Mouse (Mus musculus) stomach, postnatal 0 days (tissue): Measurements from ENCODE around the gene Qrfp.

Experiments used
- CTCF ChIP-seq: IDR thresholded peaks from 2 replicates; pipeline ENCODE4 v1.5.1; 2016; ENCODE audit warnings: antibody characterized with exemption, low read depth, mild to moderate bottlenecking, moderate library complexity
- EP300 ChIP-seq: optimal IDR thresholded peaks from 2 replicates; pipeline ENCODE3; 2016; ENCODE audit warnings: antibody characterized with exemption

DNA sequence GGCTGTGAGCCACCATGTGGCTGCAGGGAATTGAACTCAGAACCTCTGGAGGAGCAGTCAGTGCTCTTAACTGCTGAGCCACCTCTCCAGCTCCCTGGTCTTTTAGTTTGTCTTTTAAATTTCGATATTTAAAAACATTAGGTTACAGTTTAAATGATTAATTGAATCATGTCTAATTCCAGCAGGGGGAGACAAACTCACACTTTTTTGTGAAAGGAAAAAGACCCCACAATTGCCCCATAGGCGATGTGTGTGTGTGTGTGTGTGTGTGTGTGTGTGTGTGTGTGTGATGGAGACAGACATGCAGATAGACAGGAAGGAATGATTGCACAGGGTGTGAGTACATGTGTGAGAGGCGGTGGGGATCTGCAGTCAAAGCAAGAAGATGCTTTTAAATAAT lies 22.2 kb downstream of the Qrfp start:
- peak; percentile 58 for TF ChIP-seq CTCF
- no peak for TF ChIP-seq EP300
